Mouse (Mus musculus) embryonic fibroblast, embryonic 13.5 days (primary cell): ENCODE measurements around the gene Maml1.

ENCODE experiments used
- CTCF ChIP-seq: IDR thresholded peaks from 2 replicates; pipeline ENCODE4 v1.5.1; 2011; ENCODE audit warnings: mild to moderate bottlenecking, control low read depth, low read length, moderate library complexity, borderline replicate concordance; ENCODE audit not compliant: insufficient read depth
- POLR2A ChIP-seq: IDR thresholded peaks from 2 replicates; pipeline ENCODE4 v1.6.1; 2011; ENCODE audit warnings: low read depth, mild to moderate bottlenecking, control low read depth, low read length, moderate library complexity

GRCm38 (mm10) chr11:50277706-50278105 lies 14.4 kb downstream of the Maml1 start:
- TF ChIP-seq POLR2A = no peak
- TF ChIP-seq CTCF = no peak
